Mouse (Mus musculus) heart, adult 11 months (tissue): ENCODE results near the gene 1810062G17Rik.
A peak's percentile ranks its signal among the peaks of the same experiment; 100 is the strongest.

ENCODE experiments used
- DNase-seq: peaks from one replicate; pipeline ENCODE4 v3.0.0; 2022

Gene 1810062G17Rik

DNA sequence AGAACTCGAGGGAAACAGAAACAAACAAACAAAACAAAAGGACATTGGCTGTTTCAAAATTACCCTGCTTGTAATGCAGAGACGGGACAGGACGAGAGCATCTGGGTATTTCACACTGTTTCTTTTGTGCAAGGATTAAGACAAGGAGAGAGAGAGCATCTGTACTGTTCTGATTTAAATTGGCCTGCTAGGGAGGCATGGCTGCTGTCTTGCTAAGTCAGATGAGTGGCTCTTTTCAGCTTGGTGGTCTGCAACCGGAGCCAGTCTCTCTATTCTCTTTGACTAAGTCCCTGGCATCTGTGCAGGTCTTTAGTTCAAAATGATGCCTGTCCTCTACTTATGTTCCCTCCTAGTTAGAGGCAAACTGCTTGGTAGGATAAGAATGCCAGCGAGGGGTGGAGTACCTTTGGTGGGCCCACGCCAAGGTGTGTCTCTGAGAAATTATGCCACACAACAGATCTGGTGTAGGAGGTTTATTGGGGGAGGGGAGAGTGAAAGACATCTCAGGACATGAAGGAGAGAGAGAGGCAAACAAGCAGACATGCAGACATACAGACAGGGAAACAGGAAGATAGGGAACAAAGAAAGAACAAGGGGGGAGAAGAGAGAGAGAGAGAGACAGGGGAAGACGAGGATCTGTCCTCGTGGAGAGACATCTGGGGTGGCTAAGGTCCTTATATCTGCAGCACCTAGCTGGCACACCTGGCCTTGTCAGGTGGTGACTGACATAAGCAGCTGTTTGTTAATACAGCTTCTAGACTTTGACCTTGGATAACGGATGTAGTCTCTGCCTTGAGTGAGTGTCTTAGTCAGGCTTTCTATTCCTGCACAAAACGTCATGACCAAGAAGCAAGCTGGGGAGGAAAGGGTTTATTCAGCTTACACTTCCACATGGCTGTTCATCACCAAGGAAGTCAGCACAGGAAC, 30.3 kb downstream of the 1810062G17Rik start:
- DNase-seq: peak; percentile 73

DNA sequence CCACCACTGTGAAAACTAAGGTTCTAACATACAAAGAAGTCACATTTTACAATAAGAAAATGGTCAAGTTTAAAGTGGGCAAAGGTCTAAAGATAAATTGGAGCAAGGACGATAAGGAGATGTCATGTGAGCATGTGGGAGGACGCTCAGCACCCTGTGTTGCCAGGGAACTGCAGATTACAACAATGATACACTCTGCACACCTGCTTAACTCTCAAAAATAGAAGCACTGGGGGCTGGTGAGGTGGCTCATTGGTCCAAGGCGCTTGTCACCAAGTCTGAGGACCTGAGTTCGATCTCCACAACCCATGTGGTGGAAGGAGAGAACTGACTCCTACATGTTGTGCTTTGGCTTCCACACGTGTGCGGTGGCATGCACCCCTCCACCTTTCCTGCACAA, 35.8 kb downstream of the 1810062G17Rik start:
- peak; percentile 44 for DNase-seq

DNA sequence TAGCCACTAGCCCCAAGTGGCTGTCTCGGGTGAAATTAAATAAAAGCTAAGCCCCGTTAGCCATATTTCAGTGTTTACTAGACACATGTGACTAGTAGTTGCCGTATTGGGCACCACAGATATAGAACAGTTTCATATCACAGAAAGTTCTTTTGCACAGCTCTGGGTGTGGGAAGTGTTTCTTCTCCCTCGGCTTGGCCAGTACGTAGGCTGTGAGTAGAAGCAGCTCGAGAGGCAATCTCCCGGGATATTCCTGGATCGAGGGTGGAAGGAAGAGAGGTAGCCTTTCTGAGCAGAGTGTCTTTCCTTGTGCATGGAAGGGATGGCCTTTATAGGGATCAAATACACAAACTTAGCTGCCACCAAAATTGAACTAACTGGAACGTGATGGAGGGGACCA, 40.5 kb downstream of the 1810062G17Rik start:
- DNase-seq: peak; percentile 18

DNA sequence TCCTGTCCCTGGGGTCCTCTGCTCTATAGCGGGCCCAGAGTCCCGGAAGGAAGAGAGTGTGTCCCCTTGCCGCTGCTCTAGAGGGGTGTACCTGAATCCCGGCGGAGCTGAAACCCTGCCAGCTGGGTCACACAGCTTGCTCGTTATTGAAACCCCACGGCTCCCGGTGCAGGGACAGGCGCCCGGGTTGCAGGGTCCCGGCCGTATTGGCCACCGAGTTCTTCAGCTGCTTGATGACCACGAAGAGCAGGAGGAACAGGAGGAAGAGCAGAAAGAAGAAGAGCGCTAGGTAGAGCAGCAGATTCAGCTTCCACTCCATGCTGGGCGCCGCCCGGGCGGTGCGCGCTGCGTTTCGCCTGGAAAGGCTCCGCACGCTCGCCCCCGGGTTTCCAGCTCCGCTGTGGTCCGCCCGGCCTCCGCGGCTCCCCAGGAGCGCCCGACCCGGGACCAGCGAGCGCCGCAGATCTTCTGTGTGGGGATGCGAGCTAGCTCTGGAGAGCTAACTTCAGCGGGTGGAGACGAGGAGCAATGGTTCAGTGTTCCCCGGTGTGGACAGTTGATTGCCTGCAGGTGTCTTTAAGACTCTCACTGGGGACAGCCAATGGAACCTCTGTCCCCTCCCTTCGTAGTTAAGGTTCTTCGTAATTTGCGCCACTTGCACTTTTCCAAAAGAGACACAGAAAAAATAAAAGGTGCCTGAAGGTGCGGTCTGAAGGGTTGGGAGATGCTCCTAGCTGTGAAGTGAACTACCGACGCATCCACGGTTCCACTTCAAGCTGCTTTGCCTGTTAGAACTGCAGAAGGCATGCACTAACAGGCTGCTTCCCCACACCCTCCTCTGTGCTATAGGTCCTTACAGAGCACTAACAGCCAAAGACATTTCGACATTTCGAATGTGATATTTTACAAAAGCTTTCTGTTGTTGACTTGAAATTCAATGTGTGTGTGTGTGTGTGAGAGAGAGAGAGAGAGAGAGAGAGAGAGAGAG, 45.6 kb downstream of the 1810062G17Rik start, which contains the start of gene Gm11549:
TSS of gene Gm11549 (minus strand) at position 741 of the 988 bp plus-strand sequence.
- peak; percentile 87 for DNase-seq

DNA sequence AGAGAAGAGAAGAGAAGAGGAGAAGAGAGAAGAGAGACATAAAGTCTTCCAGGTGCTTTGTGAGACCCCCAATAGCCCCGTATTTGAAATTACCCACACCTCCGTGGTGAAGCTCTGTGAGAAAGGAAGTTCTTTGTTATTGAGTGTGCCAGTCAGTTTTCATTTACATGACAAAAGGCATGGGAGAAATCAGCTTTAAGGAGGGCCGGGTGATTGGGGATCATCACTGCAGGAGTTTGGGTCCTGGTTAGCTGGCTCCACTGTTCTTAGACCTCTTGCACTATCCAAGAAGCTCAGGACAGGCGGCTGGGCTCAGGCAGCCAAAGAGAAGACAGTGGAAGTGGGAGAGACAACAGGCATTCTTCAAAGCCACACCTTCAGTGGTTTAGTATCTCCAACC, 46.4 kb downstream of the 1810062G17Rik start:
- peak; percentile 56 for DNase-seq

DNA sequence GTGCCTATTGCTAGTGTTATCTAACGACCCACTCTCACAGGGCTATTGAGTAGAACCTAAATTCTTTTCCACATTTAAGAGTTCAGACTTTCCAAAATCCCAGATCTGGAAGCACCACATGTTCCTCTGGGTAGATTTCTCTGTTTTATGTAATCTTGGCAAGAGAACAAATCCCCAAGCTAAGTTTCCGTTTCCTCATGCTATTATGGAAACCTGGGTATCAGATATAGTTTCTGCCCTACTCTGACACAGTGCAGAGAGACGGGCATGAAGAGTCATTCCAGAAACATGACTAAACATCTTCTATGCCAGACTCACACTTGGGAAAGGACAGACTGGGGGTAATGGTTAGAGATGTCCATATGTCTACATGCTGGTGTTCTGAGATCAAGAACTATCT, 48.7 kb downstream of the 1810062G17Rik start:
- peak; percentile 66 for DNase-seq

DNA sequence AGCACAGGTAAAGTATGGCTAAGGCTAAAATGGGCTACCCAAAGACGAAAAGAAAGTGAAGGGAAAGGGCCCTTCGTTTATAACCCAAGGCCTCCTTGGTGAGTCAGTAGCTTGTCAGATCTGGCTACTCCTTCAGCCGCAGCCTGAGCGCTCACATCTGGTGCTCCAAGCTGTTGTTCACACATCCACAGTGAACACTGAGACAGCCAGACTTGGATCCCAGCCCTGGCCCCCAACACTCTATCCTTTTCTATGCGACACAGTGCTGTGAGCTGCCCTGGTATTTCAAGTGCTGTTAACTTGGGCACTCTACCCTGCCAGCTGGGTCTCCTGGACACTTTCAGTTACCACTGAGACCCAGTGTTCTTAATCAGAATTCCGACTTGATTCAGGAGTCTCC, 54.6 kb downstream of the 1810062G17Rik start:
- DNase-seq: peak; percentile 97

DNA sequence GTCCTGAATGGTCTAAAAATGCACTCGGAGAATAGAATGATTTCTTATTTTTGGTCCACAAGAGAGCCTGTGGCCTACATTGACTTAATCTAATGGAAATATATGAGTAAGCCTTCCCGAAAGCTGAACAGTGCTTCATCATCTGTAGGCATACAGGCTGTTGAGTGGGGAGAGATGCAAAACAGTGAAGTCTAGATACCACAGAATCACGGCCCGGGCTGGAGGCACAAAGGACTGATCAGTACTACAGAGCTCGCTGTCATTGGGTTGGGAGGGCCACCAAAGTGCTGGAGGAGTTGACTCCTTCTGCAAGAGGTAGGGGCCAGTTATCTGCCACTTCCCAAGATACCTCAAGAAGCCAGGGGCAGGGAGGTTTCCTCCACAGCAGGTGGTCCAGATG, 55.0 kb downstream of the 1810062G17Rik start:
- peak; percentile 80 for DNase-seq

DNA sequence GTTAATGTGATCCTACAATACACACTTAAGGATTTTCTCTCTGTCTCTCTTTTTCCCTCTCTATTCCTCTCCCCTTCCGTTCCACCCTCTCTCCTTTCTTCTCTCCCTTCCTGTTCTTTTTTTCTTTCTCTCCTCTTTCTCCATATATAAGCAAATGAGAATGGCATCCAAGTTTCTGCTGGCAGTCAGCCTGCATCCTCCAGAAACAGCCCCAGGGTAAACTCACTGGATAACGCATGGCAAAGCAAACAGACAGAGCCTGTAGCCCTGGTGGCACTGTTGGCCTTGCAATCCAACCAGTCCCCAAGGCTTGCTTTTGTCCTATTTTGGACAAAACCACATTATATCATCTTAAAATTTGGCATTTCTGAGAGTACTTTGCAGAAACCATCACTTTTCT, 55.5 kb downstream of the 1810062G17Rik start:
- DNase-seq: peak; percentile 62
